Comparison of ENCODE assay signal across 39 mouse cellular contexts in the genomic region with DNA sequence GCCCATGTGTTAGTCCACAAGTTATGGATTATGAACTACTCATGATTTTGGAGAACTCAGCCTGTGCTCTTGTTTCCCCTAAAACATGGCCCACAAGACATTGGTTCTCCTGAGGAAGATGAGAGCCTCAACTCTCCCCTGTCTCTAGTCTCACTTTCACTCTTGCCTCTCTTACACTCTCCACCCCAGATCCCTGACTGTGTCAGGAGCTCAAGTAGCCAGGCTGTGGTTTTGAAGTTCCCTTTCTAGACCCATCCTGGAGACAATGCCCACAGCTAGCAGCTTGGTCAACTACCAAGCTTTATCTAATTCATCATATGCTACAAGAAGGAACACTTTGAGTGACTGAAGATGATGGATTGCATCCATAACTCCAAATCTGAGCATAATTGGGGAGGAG. TPM values are rescaled to one million over a fixed set of nuclear protein-coding genes. Genes with fewer than 3 reads are reported as not detected.
"Had no signal": no experiment of that assay in that cellular context is flagged by ENCODE, and none has a peak within 500 bp of the region (broad histone marks: within the 10 kb centered on the region; RNA-seq: fewer than 3 reads in every experiment).

No protein-coding gene starts in this region.

RNA-seq across cellular contexts. Expression of a gene that starts 4.2 kb away (rescaled TPM):
- total RNA-seq: left cerebral cortex, adult 2 months; left cerebral cortex, adult 8-10 months; left cerebral cortex, postnatal 10 days; left cerebral cortex, postnatal 14 days; left cerebral cortex, postnatal 25 days; left cerebral cortex, postnatal 36 days; left cerebral cortex, postnatal 4 days; megakaryocyte-erythroid progenitor cell, adult 5-6 weeks; midbrain, postnatal 0 days; monocyte, adult 5-6 weeks had no signal
- polyA plus RNA-seq: limb, embryonic 10.5 days; limb, embryonic 11.5 days; limb, embryonic 12.5 days; limb, embryonic 13.5 days; limb, embryonic 14.5 days; limb, embryonic 15.5 days; liver, embryonic 12.5 days; liver, embryonic 13.5 days; liver, embryonic 14.5 days; liver, embryonic 15.5 days; liver, embryonic 16.5 days; lung, embryonic 14.5 days; lung, embryonic 15.5 days; lung, embryonic 16.5 days; macrophage; midbrain, embryonic 10.5 days; midbrain, embryonic 11.5 days; midbrain, embryonic 12.5 days; midbrain, embryonic 13.5 days; midbrain, embryonic 14.5 days; midbrain, embryonic 15.5 days; midbrain, embryonic 16.5 days; midbrain, postnatal 0 days; myocyte; neural tube, embryonic 11.5 days; neural tube, embryonic 12.5 days; neural tube, embryonic 13.5 days had no signal

RNA-seq across cellular contexts. Expression of a gene that starts 4.2 kb away (rescaled TPM):
- total RNA-seq: left cerebral cortex, adult 2 months; left cerebral cortex, postnatal 10 days; left cerebral cortex, postnatal 14 days; left cerebral cortex, postnatal 36 days; left cerebral cortex, postnatal 4 days; megakaryocyte-erythroid progenitor cell, adult 5-6 weeks; midbrain, postnatal 0 days; monocyte, adult 5-6 weeks had no signal
- polyA plus RNA-seq: limb, embryonic 10.5 days; limb, embryonic 11.5 days; limb, embryonic 12.5 days; limb, embryonic 13.5 days; limb, embryonic 14.5 days; limb, embryonic 15.5 days; liver, embryonic 12.5 days; liver, embryonic 13.5 days; liver, embryonic 15.5 days; lung, embryonic 14.5 days; lung, embryonic 15.5 days; lung, embryonic 16.5 days; lung, postnatal 0 days; macrophage; midbrain, embryonic 10.5 days; midbrain, embryonic 11.5 days; midbrain, embryonic 12.5 days; midbrain, embryonic 13.5 days; midbrain, embryonic 14.5 days; midbrain, embryonic 15.5 days; midbrain, embryonic 16.5 days; midbrain, postnatal 0 days; myocyte; neural tube, embryonic 11.5 days; neural tube, embryonic 12.5 days; neural tube, embryonic 13.5 days had no signal

RNA-seq across cellular contexts. Expression of a gene that starts 28.1 kb away (rescaled TPM):
- total RNA-seq: left cerebral cortex, adult 2 months; left cerebral cortex, adult 8-10 months; left cerebral cortex, postnatal 10 days; left cerebral cortex, postnatal 14 days; left cerebral cortex, postnatal 25 days; left cerebral cortex, postnatal 36 days; left cerebral cortex, postnatal 4 days; megakaryocyte-erythroid progenitor cell, adult 5-6 weeks; midbrain, postnatal 0 days; monocyte, adult 5-6 weeks had no signal
- polyA plus RNA-seq: limb, embryonic 10.5 days; limb, embryonic 11.5 days; limb, embryonic 12.5 days; limb, embryonic 13.5 days; liver, embryonic 12.5 days; liver, embryonic 13.5 days; liver, embryonic 14.5 days; liver, embryonic 15.5 days; liver, embryonic 16.5 days; liver, postnatal 0 days; lung, adult 2 months; lung, embryonic 14.5 days; lung, embryonic 16.5 days; lung, postnatal 0 days; macrophage; midbrain, embryonic 10.5 days; midbrain, embryonic 11.5 days; midbrain, embryonic 12.5 days; midbrain, embryonic 13.5 days; midbrain, embryonic 14.5 days; midbrain, embryonic 15.5 days; midbrain, embryonic 16.5 days; midbrain, postnatal 0 days; myocyte; neural tube, embryonic 11.5 days; neural tube, embryonic 12.5 days; neural tube, embryonic 13.5 days had no signal
